Comparison of ENCODE assay signal across 16 mouse cellular contexts in the genomic region with DNA sequence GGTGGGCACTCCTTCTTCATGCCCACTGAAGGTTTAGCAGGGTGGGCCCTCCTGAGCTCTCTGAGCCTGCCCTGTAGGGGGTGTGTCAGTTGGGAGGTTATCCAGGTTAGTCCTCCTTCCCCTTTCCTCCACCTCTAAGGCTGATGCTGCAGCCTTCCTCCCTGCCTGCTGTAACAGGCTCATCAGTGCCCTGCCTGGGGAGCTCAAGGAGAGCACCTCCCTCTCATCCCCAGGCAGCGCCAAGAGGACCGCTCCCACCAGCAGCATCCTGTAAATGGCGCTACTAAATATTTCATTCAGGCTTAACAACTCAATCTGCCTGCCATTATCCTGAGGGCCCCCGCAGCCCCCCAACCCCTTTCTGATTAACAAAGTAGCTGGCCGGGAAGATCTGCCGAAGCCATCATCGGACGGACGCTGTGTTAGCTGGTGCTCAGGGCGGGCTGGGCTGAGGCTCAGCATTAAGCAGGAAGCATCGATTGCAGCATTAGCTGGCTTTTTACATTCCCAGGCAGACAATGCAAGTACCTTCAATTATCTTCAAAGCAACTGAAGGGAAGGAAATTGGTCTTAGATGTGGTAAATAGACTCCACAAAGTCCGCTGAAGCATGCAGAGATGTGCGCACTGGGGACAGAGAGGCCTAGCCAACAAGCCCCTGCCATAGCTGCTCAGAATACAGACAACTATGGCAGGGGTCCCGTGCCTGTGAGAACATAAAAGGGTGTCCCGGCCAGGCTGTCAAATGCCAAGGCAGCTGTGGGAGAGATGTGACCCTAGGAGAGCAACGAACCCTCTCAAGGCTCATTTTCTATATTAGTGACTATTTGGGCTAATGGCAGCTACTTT.
DNase-seq lines count a peak whose midpoint lies in the region; ATAC-seq and TF ChIP-seq lines count a peak whose summit lies in the region.
"Had no signal": no experiment of that assay in that cellular context is flagged by ENCODE, and none has a peak within 500 bp of the region (broad histone marks: within the 10 kb centered on the region; RNA-seq: fewer than 3 reads in every experiment).

No protein-coding gene starts in this region.

- DNase-seq in left cerebral cortex, adult 2 months (ENCODE audit: extremely low spot score in 1 of 2, low spot score in 2 of 2), result no peak
- no peak for DNase-seq in left cerebral cortex, postnatal 36 days (ENCODE audit: low spot score in 2 of 2)
- peak; percentile 14 for DNase-seq in mesoderm, embryonic 11.5 days (ENCODE audit: low read depth, low spot score)
- peak; percentile 68 for DNase-seq in retina, postnatal 1 day
- DNase-seq in MN1 (ENCODE audit: low spot score), result no peak
- DNase-seq in right cerebral cortex, adult 2 months (ENCODE audit: low spot score in 2 of 2), result no peak
- DNase-seq in lung, adult 18-20 months, result no peak
- DNase-seq: cerebellum, adult 11 months; gastrocnemius, postnatal 14 days; kidney, adult 8-10 months had no signal

- intact Hi-C loops in left cerebral cortex, adult 2 months (cut with DNase I), result loop anchor here (5.0 to 10.0 kb wide), 4 partner anchors 100 to 307 kb away; no protein-coding TSS in a partner anchor
- intact Hi-C loops in left cerebral cortex, postnatal 36 days (cut with DNase I), result no loop called here

- H3K9ac ChIP-seq in forebrain, embryonic 12.5 days, result no peak overlapping the region
- H3K9ac ChIP-seq: embryonic facial prominence, embryonic 15.5 days; heart, embryonic 15.5 days; stomach, embryonic 15.5 days had no signal

- H3K4me2 ChIP-seq in forebrain, embryonic 12.5 days, result peak overlapping the region; percentile 31
- H3K4me2 ChIP-seq: embryonic facial prominence, embryonic 15.5 days; heart, embryonic 15.5 days; liver, embryonic 11.5 days; stomach, embryonic 15.5 days had no signal

- H3K27ac ChIP-seq in left cerebral cortex, adult 2 months, result peak overlapping the region; percentile 87
- peak overlapping the region; percentile 81 for H3K27ac ChIP-seq in forebrain, embryonic 12.5 days
- H3K27ac ChIP-seq: embryonic facial prominence, embryonic 15.5 days; heart, embryonic 15.5 days; macrophage; stomach, embryonic 15.5 days had no signal

- H3K36me3 ChIP-seq in forebrain, embryonic 12.5 days (replicated peaks), result no peaks in the 10 kb centered on the region
- H3K36me3 ChIP-seq: embryonic facial prominence, embryonic 15.5 days; heart, embryonic 15.5 days; stomach, embryonic 15.5 days had no signal

- H3K4me1 ChIP-seq in forebrain, embryonic 12.5 days, result peaks cover 30% of the 10 kb centered on the region
- H3K4me1 ChIP-seq: embryonic facial prominence, embryonic 15.5 days; heart, embryonic 15.5 days; stomach, embryonic 15.5 days had no signal

- no peak for TF ChIP-seq CTCF in left cerebral cortex, adult 2 months (IDR thresholded peaks at IDR 0.05)

- H3K9me3 ChIP-seq in forebrain, embryonic 12.5 days, result no peaks in the 10 kb centered on the region
- H3K9me3 ChIP-seq: embryonic facial prominence, embryonic 15.5 days; heart, embryonic 15.5 days; stomach, embryonic 15.5 days had no signal

- no peak overlapping the region for H3K4me3 ChIP-seq in left cerebral cortex, adult 2 months
- H3K4me3 ChIP-seq in forebrain, embryonic 12.5 days (replicated peaks), result no peak overlapping the region
- H3K4me3 ChIP-seq: embryonic facial prominence, embryonic 15.5 days; heart, embryonic 15.5 days; stomach, embryonic 15.5 days had no signal

- 8% methylated on average over 16 of the region's 16 CpGs for WGBS in forebrain, embryonic 12.5 days

- ATAC-seq in forebrain, embryonic 12.5 days (ENCODE audit: low FRiP score), result peak; percentile 67

- peaks cover 4% of the 10 kb centered on the region for H3K27me3 ChIP-seq in forebrain, embryonic 12.5 days

Comparison
In these comparisons a context has a peak if more than half of its experiments do, and no peak if none do; other contexts are left out.
1. DNase-seq: peak in mesoderm, embryonic 11.5 days (single experiment) and retina, postnatal 1 day (single experiment); none in left cerebral cortex, adult 2 months (0 of 2), left cerebral cortex, postnatal 36 days (0 of 2), MN1 (single experiment), right cerebral cortex, adult 2 months (0 of 2) and lung, adult 18-20 months (0 of 2).